Mouse (Mus musculus): ENCODE data around the gene Prrg2.

DNA sequence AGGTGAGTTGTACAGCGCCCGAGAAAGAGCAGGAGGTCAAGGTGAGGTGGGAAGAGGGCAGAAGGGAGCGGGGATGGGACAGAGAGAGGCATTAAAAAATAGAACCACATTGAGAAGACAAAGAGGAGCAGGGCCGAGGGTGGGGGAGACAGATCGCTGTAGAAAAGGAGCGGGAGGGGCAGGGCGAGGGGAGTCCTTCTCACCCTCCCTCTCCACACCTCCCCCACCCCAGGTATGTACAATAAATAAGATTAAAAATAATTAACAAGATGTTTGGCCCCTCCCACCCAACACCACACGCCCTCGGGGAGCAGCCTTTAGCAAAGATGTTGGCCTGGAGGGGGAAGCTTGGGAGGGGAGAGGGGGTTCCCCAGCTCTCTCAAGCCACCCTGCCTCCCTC lies 34.7 kb downstream of the Prrg2 start:
- TF ChIP-seq CTCF (IDR thresholded peaks at IDR 0.05; ENCODE audit: extremely low read depth, insufficient read depth, insufficient read length, insufficient replicate concordance) (no peak), POLR2A (IDR thresholded peaks at IDR 0.05; ENCODE audit: low read depth, low read length) (no peak)

Data from spleen, adult 2 months (tissue).